Mouse (Mus musculus) neural tube, embryonic 12.5 days (tissue): Measurements from ENCODE around the gene Coil. TPM values are rescaled to one million over a fixed set of nuclear protein-coding genes. Genes with fewer than 3 reads are reported as not detected.
"Not testable (repeated sequence)": the region's sequence is repeated elsewhere in the genome, so short reads cannot be mapped to it uniquely, and the experiment has no call there.

Source experiments
- ATAC-seq: fragments of 200-750 bp; cut with Nextera tagmentation; 2 replicates; pipeline ENCODE4 v1.8.0; 2017; ENCODE audit warnings: low read depth, mild to moderate bottlenecking, moderate TSS enrichment, moderate library complexity; ENCODE audit not compliant: low FRiP score
- H3K27ac ChIP-seq: fragments of 300-500 bp; sonication (generic); 2 replicates; pipeline ENCODE4 v1.5.1; 2016
- H3K27me3 ChIP-seq: fragments of 300-500 bp; sonication (generic); replicated peaks from 2 replicates; pipeline ENCODE4 v1.6.1; 2016; ENCODE audit warnings: mild to moderate bottlenecking
- H3K36me3 ChIP-seq: fragments of 300-500 bp; sonication (generic); 2 replicates; pipeline ENCODE4 v1.6.1; 2016; ENCODE audit warnings: mild to moderate bottlenecking
- H3K4me1 ChIP-seq: fragments of 300-500 bp; sonication (generic); 2 replicates; pipeline ENCODE4 v1.6.1; 2016
- H3K4me2 ChIP-seq: fragments of 300-500 bp; sonication (generic); replicated peaks from 2 replicates; pipeline ENCODE4 v1.6.1; 2016; ENCODE audit warnings: mild to moderate bottlenecking
- H3K4me3 ChIP-seq: fragments of 300-500 bp; sonication (generic); 2 replicates; pipeline ENCODE4 v1.5.1; 2016
- H3K9ac ChIP-seq: fragments of 300-500 bp; sonication (generic); 2 replicates; pipeline ENCODE4 v1.6.1; 2016; ENCODE audit warnings: mild to moderate bottlenecking
- H3K9me3 ChIP-seq: fragments of 300-500 bp; sonication (generic); 2 replicates; pipeline ENCODE4 v1.6.1; 2016; ENCODE audit warnings: mild to moderate bottlenecking
- WGBS: fragments of 180-500 bp; shearing (Covaris S2); methylation state at CpG from one replicate; pipeline ENCODE4 v1.1.7; 2016; 5-methylcytosine and 5-hydroxymethylcytosine counted together
- polyA plus RNA-seq: library from polyadenylated mRNA; unstranded; fragments of >200 nt; fragmentation: Nextera tagmentation; extraction: Ambion mirVana; gene quantifications from 2 replicates; pipeline ENCODE4 v1.2.1, GENCODE M21; 2016

Gene Coil
- polyA plus RNA-seq, 1 experiment from 2014 or later: 33.3 TPM

GRCm38 (mm10) chr11:88977188-88977587 lies 7.1 kb downstream of the Coil start:
- Histone ChIP-seq H3K4me3 (no peak overlapping the region), H3K4me2 (no peak overlapping the region), H3K27me3 (no peaks in the 10 kb centered on the region), H3K36me3 (peaks cover 13% of the 10 kb centered on the region; the same call in 1 of the 2 replicates), H3K9ac (no peak overlapping the region), H3K27ac (no peak overlapping the region), H3K4me1 (0 out of 2 replicates have a peak, but pooled peaks cover 5% of the 10 kb centered on the region), H3K9me3 (no peaks in the 10 kb centered on the region)
- ATAC-seq: no peak
- WGBS: 90% methylated on average over 5 of the region's 5 CpGs

DNA sequence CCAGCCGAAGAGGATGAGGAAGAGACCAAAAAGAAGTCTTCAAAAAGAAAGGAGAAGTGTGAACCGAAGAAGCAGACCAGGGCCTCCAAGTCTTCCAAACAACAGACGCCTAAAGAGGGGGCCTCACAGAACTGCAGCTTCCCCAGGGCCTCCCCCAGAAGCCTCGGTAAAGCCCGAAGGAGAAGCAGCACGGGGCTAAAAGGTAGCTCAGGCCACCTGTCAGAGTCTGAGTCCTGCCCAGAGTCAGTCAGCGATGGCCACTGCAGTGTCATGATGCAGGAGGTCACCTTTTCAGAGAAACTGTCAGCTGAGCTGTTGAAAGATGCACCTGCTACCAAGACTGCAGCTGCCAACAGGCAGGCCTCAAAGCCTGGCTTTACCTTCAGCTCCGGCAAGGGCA lies 11.3 kb downstream of the Coil start:
- Histone ChIP-seq H3K27me3 (no peaks in the 10 kb centered on the region), H3K9me3 (no peaks in the 10 kb centered on the region), H3K9ac (no peak overlapping the region), H3K36me3 (peaks cover 46% of the 10 kb centered on the region), H3K4me1 (no peaks in the 10 kb centered on the region), H3K4me2 (no peak overlapping the region), H3K27ac (no peak overlapping the region), H3K4me3 (no peak overlapping the region)
- ATAC-seq: no peak
- 95% methylated on average over 8 of the region's 8 CpGs for WGBS

DNA sequence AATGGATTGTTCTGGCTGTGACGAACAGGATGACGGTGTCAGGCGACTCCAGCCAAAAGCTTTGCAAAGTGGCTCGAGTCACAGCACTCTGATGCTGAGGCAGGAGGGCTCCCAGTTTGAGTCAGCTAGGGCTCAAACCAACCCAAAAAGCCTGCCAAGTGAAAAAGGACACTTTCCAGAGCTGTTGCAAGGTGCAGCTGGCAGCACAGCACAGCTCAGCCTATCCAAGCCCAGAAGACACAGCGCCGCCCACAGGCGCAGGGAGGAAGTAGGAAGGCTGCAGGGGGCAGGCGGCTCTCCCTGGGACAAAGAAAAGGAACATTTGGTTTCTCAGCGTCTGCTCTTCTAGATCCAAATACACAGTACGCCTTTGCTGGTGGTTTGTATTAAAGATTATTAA lies 16.6 kb downstream of the Coil start:
- Histone ChIP-seq H3K9ac (no peak overlapping the region), H3K27ac (no peak overlapping the region), H3K9me3 (no peaks in the 10 kb centered on the region), H3K4me2 (no peak overlapping the region), H3K36me3 (peaks cover 69% of the 10 kb centered on the region), H3K4me1 (no peaks in the 10 kb centered on the region), H3K27me3 (no peaks in the 10 kb centered on the region), H3K4me3 (no peak overlapping the region)
- 89% methylated on average over 10 of the region's 10 CpGs for WGBS
- no peak for ATAC-seq

DNA sequence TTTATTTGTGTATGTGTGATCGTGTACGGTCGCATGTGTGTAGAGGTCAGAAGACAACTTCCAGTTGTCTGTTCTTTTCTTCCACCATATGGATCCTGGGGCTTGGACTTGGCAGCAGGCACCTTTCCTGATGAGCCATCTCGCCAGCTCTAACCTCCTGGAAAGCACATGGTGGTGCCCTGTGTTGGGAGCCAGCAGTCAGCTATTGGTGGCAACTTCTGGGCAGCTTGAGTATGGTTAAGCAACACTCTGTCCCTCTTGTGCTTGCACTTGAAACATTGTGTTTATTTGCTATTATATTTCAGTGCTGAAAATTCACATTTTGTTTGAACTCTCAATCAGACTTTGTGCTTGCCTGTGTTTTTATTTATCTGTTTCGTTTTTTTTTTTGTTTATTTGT lies 18.9 kb downstream of the Coil start:
- no peaks in the 10 kb centered on the region for H3K27me3 ChIP-seq
- ATAC-seq: no peak
- H3K9me3 ChIP-seq: no peaks in the 10 kb centered on the region
- peaks cover 49% of the 10 kb centered on the region for H3K36me3 ChIP-seq
- no peak overlapping the region for H3K4me2 ChIP-seq
- no peak overlapping the region for H3K27ac ChIP-seq
- H3K4me1 ChIP-seq: no peaks in the 10 kb centered on the region
- H3K9ac ChIP-seq: no peak overlapping the region
- WGBS: 81% methylated on average over 5 of the region's 5 CpGs
- H3K4me3 ChIP-seq: no peak overlapping the region

DNA sequence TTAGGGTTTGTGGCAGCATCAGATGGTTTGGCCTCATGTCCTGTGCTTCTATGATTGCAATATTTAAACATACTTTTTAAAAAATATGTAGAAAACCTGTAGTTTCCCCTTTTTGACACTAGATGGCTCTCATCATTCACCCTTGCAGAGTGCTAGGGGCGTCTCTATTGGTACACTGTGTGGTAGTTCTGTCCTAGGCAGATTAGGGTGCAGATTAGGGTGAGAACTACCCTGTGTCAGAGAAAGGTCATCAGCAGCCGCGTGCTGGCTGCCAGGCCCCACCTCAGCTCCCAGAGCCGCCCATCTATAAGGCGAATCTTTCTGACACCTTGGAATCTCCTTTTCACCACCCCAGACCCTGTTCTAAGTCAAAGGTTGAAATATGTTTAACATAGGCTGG lies 19.5 kb downstream of the Coil start:
- ATAC-seq: no peak
- H3K36me3 ChIP-seq: peaks cover 43% of the 10 kb centered on the region

GRCm38 (mm10) chr11:88993186-88993585 lies 23.1 kb downstream of the Coil start:
- no peak overlapping the region for H3K4me2 ChIP-seq
- H3K4me1 ChIP-seq: no peaks in the 10 kb centered on the region
- ATAC-seq: no peak
- peaks cover 17% of the 10 kb centered on the region for H3K36me3 ChIP-seq
- 0 out of 2 replicates have a peak, but pooled peaks cover 2% of the 10 kb centered on the region for H3K27me3 ChIP-seq
- no peak overlapping the region for H3K4me3 ChIP-seq
- no peak overlapping the region for H3K9ac ChIP-seq
- no peaks in the 10 kb centered on the region for H3K9me3 ChIP-seq
- 51% methylated on average over 7 of the region's 7 CpGs for WGBS
- H3K27ac ChIP-seq: no peak overlapping the region

More for the DNA sequence above, 19.5 kb downstream of the Coil start:
- Histone ChIP-seq H3K27me3 (no peaks in the 10 kb centered on the region), H3K4me1 (no peaks in the 10 kb centered on the region), H3K4me3 (no peak overlapping the region), H3K9ac (no peak overlapping the region), H3K27ac (no peak overlapping the region), H3K4me2 (no peak overlapping the region), H3K9me3 (no peaks in the 10 kb centered on the region)
- WGBS: 74% methylated on average over 5 of the region's 5 CpGs

GRCm38 (mm10) chr11:88993625-88994024 lies 23.6 kb downstream of the Coil start:
- no peak overlapping the region for H3K9ac ChIP-seq
- peaks cover 6% of the 10 kb centered on the region; the same call in 1 of the 2 replicates for H3K27me3 ChIP-seq
- ATAC-seq: no peak
- no peaks in the 10 kb centered on the region for H3K9me3 ChIP-seq
- 15% methylated on average over 5 of the region's 5 CpGs for WGBS
- no peak overlapping the region for H3K4me3 ChIP-seq
- no peaks in the 10 kb centered on the region for H3K4me1 ChIP-seq
- no peak overlapping the region for H3K4me2 ChIP-seq
- peaks cover 14% of the 10 kb centered on the region for H3K36me3 ChIP-seq
- H3K27ac ChIP-seq: no peak overlapping the region

DNA sequence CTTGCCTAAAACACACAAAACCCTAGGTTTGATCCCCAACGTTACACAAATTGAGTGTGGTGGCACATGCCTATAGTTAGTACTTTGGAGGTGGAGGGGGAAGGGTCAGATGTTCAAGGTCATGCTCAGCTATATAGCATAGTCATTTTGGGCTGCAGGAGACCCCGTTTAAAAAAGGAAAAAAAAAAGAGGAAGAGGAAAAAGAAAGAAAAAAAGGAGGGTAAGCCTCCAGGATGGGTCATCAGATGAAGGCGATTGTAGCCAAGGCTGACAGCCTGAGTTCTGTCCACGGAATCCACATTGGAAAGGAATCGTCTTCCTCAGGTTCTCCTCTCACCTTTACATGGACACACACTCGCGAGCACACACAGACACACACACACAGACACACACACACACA lies 24.4 kb downstream of the Coil start:
- no peak overlapping the region for H3K4me3 ChIP-seq
- peaks cover 10% of the 10 kb centered on the region for H3K36me3 ChIP-seq
- WGBS: 91% methylated on average over 7 of the region's 7 CpGs
- peaks cover 14% of the 10 kb centered on the region for H3K27me3 ChIP-seq
- H3K9ac ChIP-seq: no peak overlapping the region
- no peak overlapping the region for H3K27ac ChIP-seq
- H3K4me2 ChIP-seq: no peak overlapping the region
- ATAC-seq: no peak
- H3K9me3 ChIP-seq: no peaks in the 10 kb centered on the region
- H3K4me1 ChIP-seq: peaks cover 6% of the 10 kb centered on the region; the same call in 1 of the 2 replicates

DNA sequence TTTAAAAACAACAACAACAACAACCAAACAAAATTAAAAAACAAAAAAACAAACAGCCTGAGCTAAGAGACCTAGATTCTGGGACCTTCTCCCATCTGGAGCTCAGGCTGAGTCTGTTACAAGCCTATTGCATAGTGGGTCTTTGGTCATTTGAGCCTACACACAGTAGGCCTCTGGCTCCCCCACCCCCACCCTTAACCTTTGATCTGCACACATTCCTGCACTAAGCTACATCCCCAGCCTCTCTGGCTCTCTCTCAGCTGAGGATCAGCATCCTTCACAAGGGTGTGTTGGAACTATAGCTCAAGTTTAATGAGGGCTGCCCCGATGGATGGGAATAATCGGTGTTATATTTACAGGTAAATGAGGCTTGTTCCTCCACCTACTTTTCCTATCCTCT lies 25.6 kb downstream of the Coil start:
- Histone ChIP-seq H3K4me1 (peaks cover 8% of the 10 kb centered on the region; the same call in 1 of the 2 replicates), H3K4me2 (no peak overlapping the region), H3K27me3 (peaks cover 25% of the 10 kb centered on the region), H3K9ac (no peak overlapping the region), H3K36me3 (peaks cover 9% of the 10 kb centered on the region), H3K27ac (no peak overlapping the region), H3K4me3 (no peak overlapping the region), H3K9me3 (no peaks in the 10 kb centered on the region)
- no peak for ATAC-seq
- WGBS: 92% methylated on average over 2 of the region's 2 CpGs

DNA sequence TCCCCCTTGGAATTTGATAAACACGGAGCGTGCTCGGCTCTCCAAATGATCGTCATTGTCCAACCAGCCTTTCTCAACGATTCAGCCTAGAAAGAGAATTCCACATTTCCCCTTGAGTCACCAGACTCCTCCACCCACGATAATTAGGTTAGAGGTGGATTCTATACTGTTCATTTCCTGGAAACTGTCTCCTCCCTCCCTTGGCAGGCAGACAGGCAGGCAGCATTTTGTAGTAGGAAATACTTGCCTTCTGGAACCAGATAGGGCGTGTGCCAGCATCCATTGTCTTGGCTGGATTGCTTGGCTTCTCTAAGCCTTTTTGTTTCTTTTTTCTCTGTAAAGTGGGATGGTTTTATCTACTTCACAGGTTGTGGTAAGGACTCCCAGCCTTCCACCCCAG lies 26.4 kb downstream of the Coil start:
- Histone ChIP-seq H3K4me2 (no peak overlapping the region), H3K9ac (no peak overlapping the region), H3K4me1 (peaks cover 8% of the 10 kb centered on the region; the same call in 1 of the 2 replicates), H3K27ac (no peak overlapping the region), H3K36me3 (peaks cover 1% of the 10 kb centered on the region; the same call in 1 of the 2 replicates), H3K4me3 (no peak overlapping the region), H3K9me3 (no peaks in the 10 kb centered on the region), H3K27me3 (peaks cover 25% of the 10 kb centered on the region)
- ATAC-seq: no peak
- 83% methylated on average over 7 of the region's 7 CpGs for WGBS

- H3K4me2 ChIP-seq, H3K9me3 ChIP-seq, H3K4me3 ChIP-seq, H3K9ac ChIP-seq, H3K36me3 ChIP-seq, ATAC-seq, H3K4me1 ChIP-seq, H3K27ac ChIP-seq: not testable (repeated sequence)
- peaks cover 25% of the 10 kb centered on the region for H3K27me3 ChIP-seq
- whole genome bisulfite sequencing: 93% methylated on average over 5 of the region's 5 CpGs
Measured at GRCm38 (mm10) chr11:88997343-88997742, 27.3 kb downstream of the Coil start.

DNA sequence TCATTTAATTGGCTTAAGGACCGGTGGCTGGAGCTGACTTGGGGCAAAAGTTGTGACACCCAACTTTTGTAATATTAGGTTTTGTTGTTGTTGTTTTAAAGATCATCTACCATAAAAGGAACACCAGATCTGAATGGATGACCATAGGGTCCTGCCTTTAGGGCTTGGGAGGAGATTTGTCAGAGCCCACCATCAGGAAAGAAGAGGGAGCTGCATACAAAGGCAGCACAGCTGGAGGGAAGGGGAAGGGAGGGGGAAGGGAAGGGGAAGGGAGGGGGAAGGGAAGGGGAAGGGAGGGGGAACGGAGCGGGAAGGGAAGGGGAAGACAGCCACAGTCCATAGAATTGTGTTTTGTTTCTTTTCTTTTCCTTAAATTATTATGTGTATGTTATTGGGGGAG lies 28.4 kb downstream of the Coil start:
- no peaks in the 10 kb centered on the region for H3K36me3 ChIP-seq
- peaks cover 25% of the 10 kb centered on the region for H3K27me3 ChIP-seq
- no peak overlapping the region for H3K27ac ChIP-seq
- WGBS: 14% methylated on average over 3 of the region's 3 CpGs
- H3K4me2 ChIP-seq: no peak overlapping the region
- no peak for ATAC-seq
- H3K4me3 ChIP-seq: no peak overlapping the region
- peaks cover 8% of the 10 kb centered on the region; the same call in 1 of the 2 replicates for H3K4me1 ChIP-seq
- no peak overlapping the region for H3K9ac ChIP-seq
- H3K9me3 ChIP-seq: no peaks in the 10 kb centered on the region

DNA sequence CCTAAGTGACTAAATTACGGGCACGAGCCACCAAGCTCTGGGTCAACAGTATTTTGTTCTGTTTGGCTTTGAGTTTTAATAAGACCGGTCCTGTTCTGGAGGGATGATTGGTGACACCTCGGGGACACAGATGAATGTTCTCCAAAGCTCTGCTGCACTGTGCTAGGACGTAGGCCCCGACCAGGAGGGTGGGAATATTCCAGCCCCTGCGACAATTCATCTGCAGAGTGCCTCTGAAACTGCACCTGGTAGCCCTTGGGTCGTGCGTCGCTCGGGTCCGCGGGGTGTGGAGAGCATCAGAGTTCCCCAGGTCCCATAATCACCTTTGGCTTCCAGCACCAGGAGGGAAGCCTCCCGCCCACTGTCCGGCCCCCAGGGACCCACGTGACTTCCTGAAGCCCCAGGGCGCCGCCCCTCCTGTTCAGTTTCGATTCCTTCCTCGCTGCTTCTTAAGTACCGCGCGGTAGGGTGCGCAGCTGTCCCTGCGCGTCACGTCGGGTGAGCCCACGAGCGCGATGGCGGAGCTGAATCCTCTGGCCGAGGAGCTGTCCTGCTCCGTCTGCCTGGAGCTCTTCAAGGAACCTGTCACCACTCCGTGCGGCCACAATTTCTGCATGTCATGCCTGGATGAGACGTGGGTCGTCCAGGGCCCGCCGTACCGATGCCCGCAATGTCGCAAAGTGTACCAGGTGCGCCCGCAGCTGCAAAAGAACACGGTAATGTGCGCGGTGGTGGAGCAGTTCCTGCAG lies 29.1 kb downstream of the Coil start, which contains the start of gene Trim25:
Gene Trim25 (plus strand): TSS at position 403 of the 749 bp plus-strand sequence.
- peaks cover 8% of the 10 kb centered on the region; the same call in 1 of the 2 replicates for H3K4me1 ChIP-seq
- H3K4me2 ChIP-seq: peak within 1 kb of the TSS; percentile 61
- H3K27me3 ChIP-seq: peaks cover 25% of the 10 kb centered on the region
- H3K36me3 ChIP-seq: no peaks in the 10 kb centered on the region
- WGBS: 2% methylated on average over 48 of the region's 48 CpGs
- peak within 1 kb of the TSS; percentile 37 for H3K4me3 ChIP-seq
- ATAC-seq: peak; percentile 50
- no peaks in the 10 kb centered on the region for H3K9me3 ChIP-seq
- H3K27ac ChIP-seq: no peak within 1 kb of the TSS
- peak within 1 kb of the TSS; percentile 35 for H3K9ac ChIP-seq
